Mouse (Mus musculus): ENCODE data around the gene Stfa3. TPM values are rescaled to one million over a fixed set of nuclear protein-coding genes. Genes with fewer than 3 reads are reported as not detected.

Stfa3 gene
- not detected for polyA plus RNA-seq (2014; fragmentation: Illumina TruSeq; extraction: RNeasy Lipid Tissue Mini Kit (QIAGEN cat#74804); ENCODE audit: low read depth, low replicate concordance)

GRCm38 (mm10) chr16:36455342-36455802 is at the start of gene Stfa3:
Stfa3 (minus strand) TSS chr16:36455392.

GRCm38 (mm10) chr16:36408357-36408756 is 46.8 kb downstream of the Stfa3 start, which contains the start of gene Stfa2:
Stfa2 (minus strand) TSS chr16:36408457.

Other genes with a start within 250 kb of the Stfa3 start
- 4.8 TPM for gene Gm5416, start 245.0 kb downstream of the Stfa3 start, polyA plus RNA-seq (2014; fragmentation: Illumina TruSeq; extraction: RNeasy Lipid Tissue Mini Kit (QIAGEN cat#74804); ENCODE audit: low read depth, low replicate concordance)
- gene 2010005H15Rik, start 233.9 kb downstream of the Stfa3 start, polyA plus RNA-seq (2014; fragmentation: Illumina TruSeq; extraction: RNeasy Lipid Tissue Mini Kit (QIAGEN cat#74804); ENCODE audit: low read depth, low replicate concordance): not detected
- 0.56 TPM for gene Stfa1, start 178.4 kb downstream of the Stfa3 start, polyA plus RNA-seq (2014; fragmentation: Illumina TruSeq; extraction: RNeasy Lipid Tissue Mini Kit (QIAGEN cat#74804); ENCODE audit: low read depth, low replicate concordance)
- not detected for gene BC117090, start 121.1 kb downstream of the Stfa3 start, polyA plus RNA-seq (2014; fragmentation: Illumina TruSeq; extraction: RNeasy Lipid Tissue Mini Kit (QIAGEN cat#74804); ENCODE audit: low read depth, low replicate concordance)
- 0.55 TPM for gene BC100530, start 87.6 kb downstream of the Stfa3 start, polyA plus RNA-seq (2014; fragmentation: Illumina TruSeq; extraction: RNeasy Lipid Tissue Mini Kit (QIAGEN cat#74804); ENCODE audit: low read depth, low replicate concordance)
- not detected for gene Stfa2, start 46.9 kb downstream of the Stfa3 start, polyA plus RNA-seq (2014; fragmentation: Illumina TruSeq; extraction: RNeasy Lipid Tissue Mini Kit (QIAGEN cat#74804); ENCODE audit: low read depth, low replicate concordance)
- gene Casr, start 106.7 kb upstream of the Stfa3 start, polyA plus RNA-seq (2014; fragmentation: Illumina TruSeq; extraction: RNeasy Lipid Tissue Mini Kit (QIAGEN cat#74804); ENCODE audit: low read depth, low replicate concordance): 0.48 TPM
- 2.0 TPM for gene Cd86, start 210.7 kb upstream of the Stfa3 start, polyA plus RNA-seq (2014; fragmentation: Illumina TruSeq; extraction: RNeasy Lipid Tissue Mini Kit (QIAGEN cat#74804); ENCODE audit: low read depth, low replicate concordance)
- gene Ildr1, start 238.6 kb upstream of the Stfa3 start, polyA plus RNA-seq (2014; fragmentation: Illumina TruSeq; extraction: RNeasy Lipid Tissue Mini Kit (QIAGEN cat#74804); ENCODE audit: low read depth, low replicate concordance): not detected

All from testis, adult 10 weeks (tissue).